Mouse (Mus musculus) forebrain, postnatal 0 days (tissue): ENCODE results near the gene S100a9. TPM values are rescaled to one million over a fixed set of nuclear protein-coding genes. Genes with fewer than 3 reads are reported as not detected.

Experiments
- ATAC-seq: fragments of 200-750 bp; cut with Nextera tagmentation; 2 replicates; pipeline ENCODE4 v1.8.0; 2017; ENCODE audit warnings: mild to moderate bottlenecking, moderate library complexity
- DNase-seq: peaks from one replicate; pipeline ENCODE4 v3.0.0-alpha.2; 2015
- H3K27ac ChIP-seq: fragments of 300-500 bp; sonication (generic); 2 replicates; pipeline ENCODE4 v1.5.1; 2014; ENCODE audit warnings: low read depth, mild to moderate bottlenecking, antibody characterized with exemption, low read length, moderate library complexity, mixed read lengths
- H3K27me3 ChIP-seq: fragments of 300-500 bp; sonication (generic); 2 replicates; pipeline ENCODE4 v1.6.1; 2014; ENCODE audit warnings: mild to moderate bottlenecking, low read length, mixed read lengths; ENCODE audit not compliant: insufficient read depth
- H3K36me3 ChIP-seq: fragments of 300-500 bp; sonication (generic); 2 replicates; pipeline ENCODE4 v1.6.1; 2014; ENCODE audit warnings: mild to moderate bottlenecking, moderate library complexity; ENCODE audit not compliant: insufficient read depth
- H3K4me1 ChIP-seq: fragments of 300-500 bp; sonication (generic); 2 replicates; pipeline ENCODE4 v1.6.1; 2014; ENCODE audit warnings: antibody characterized with exemption; ENCODE audit not compliant: insufficient read depth
- H3K4me2 ChIP-seq: fragments of 300-500 bp; sonication (generic); 2 replicates; pipeline ENCODE4 v1.6.1; 2014; ENCODE audit warnings: low read depth, mild to moderate bottlenecking, moderate library complexity
- H3K4me3 ChIP-seq: fragments of 300-500 bp; sonication (generic); 2 replicates; pipeline ENCODE4 v1.5.1; 2014; ENCODE audit warnings: low read depth, low read length, mixed read lengths
- H3K9ac ChIP-seq: fragments of 300-500 bp; sonication (generic); 2 replicates; pipeline ENCODE4 v1.6.1; 2014; ENCODE audit warnings: mild to moderate bottlenecking
- H3K9me3 ChIP-seq: fragments of 300-500 bp; sonication (generic); 2 replicates; pipeline ENCODE4 v1.6.1; 2016; ENCODE audit warnings: low read length
- CTCF ChIP-seq: sonication (generic); IDR thresholded peaks from 2 replicates; pipeline ENCODE4 v1.5.1; 2016; ENCODE audit warnings: antibody characterized with exemption, control low read depth, low read depth
- WGBS: fragments of 180-500 bp; shearing (Covaris S2); extraction: QIAGEN DNeasy Blood & Tissue Kit; methylation state at CpG from one replicate; pipeline ENCODE4 v1.1.7; 2014; 5-methylcytosine and 5-hydroxymethylcytosine counted together
- polyA plus RNA-seq: library from polyadenylated mRNA; unstranded; fragments of >200 nt; fragmentation: Nextera tagmentation; extraction: Ambion mirVana; gene quantifications from 2 replicates; pipeline ENCODE4 v1.2.1, GENCODE M21; 2015
- total RNA-seq: library from RNA; depleted of rRNA; stranded (reverse); fragments of >200 nt; gene quantifications from 2 replicates; pipeline ENCODE4 v1.2.3, GENCODE M21; 2014; rRNA removed

The S100a9 gene
- total and polyA plus RNA-seq, 2 experiments from 2014 or later, result 0.90 to 3.6 TPM

- Histone ChIP-seq H3K27me3 (peaks cover 4% of the 10 kb centered on the region; the same call in 1 of the 2 replicates), H3K4me2 (no peak overlapping the region), H3K36me3 (no peaks in the 10 kb centered on the region), H3K4me1 (no peaks in the 10 kb centered on the region), H3K9ac (no peak overlapping the region), H3K27ac (no peak overlapping the region), H3K4me3 (no peak overlapping the region), H3K9me3 (no peaks in the 10 kb centered on the region)
- DNase-seq (peak; percentile 89), ATAC-seq (peak; percentile 90)
- peak; percentile 90 for TF ChIP-seq CTCF
- WGBS, result 35% methylated on average over 5 of the region's 5 CpGs
Measured at GRCm38 (mm10) chr3:90652878-90653508, 42.5 kb downstream of the S100a9 start.

- Histone ChIP-seq H3K4me1 (no peaks in the 10 kb centered on the region), H3K27me3 (peaks cover 4% of the 10 kb centered on the region; the same call in 1 of the 2 replicates), H3K36me3 (no peaks in the 10 kb centered on the region), H3K9me3 (no peaks in the 10 kb centered on the region), H3K27ac (no peak overlapping the region), H3K4me2 (no peak overlapping the region), H3K9ac (no peak overlapping the region), H3K4me3 (no peak overlapping the region)
- ATAC-seq (no peak), DNase-seq (no peak)
- TF ChIP-seq CTCF, result no peak
- WGBS, result 92% methylated on average over 2 of the region's 2 CpGs
Measured at GRCm38 (mm10) chr3:90649832-90650231, 45.7 kb downstream of the S100a9 start.

GRCm38 (mm10) chr3:90648981-90649380 is 46.5 kb downstream of the S100a9 start:
- Histone ChIP-seq H3K9ac (no peak overlapping the region), H3K4me1 (no peaks in the 10 kb centered on the region), H3K27me3 (peaks cover 4% of the 10 kb centered on the region; the same call in 1 of the 2 replicates), H3K9me3 (no peaks in the 10 kb centered on the region), H3K4me3 (no peak overlapping the region), H3K27ac (no peak overlapping the region), H3K36me3 (no peaks in the 10 kb centered on the region), H3K4me2 (no peak overlapping the region)
- ATAC-seq (no peak), DNase-seq (no peak)
- TF ChIP-seq CTCF, result no peak

- Histone ChIP-seq H3K36me3 (no peaks in the 10 kb centered on the region), H3K4me1 (no peaks in the 10 kb centered on the region), H3K4me2 (no peak overlapping the region), H3K9ac (no peak overlapping the region), H3K9me3 (no peaks in the 10 kb centered on the region), H3K27me3 (no peaks in the 10 kb centered on the region), H3K4me3 (no peak overlapping the region), H3K27ac (no peak overlapping the region)
- TF ChIP-seq CTCF, result no peak
- ATAC-seq, result no peak
- DNase-seq, result no peak
- WGBS, result 84% methylated on average over 1 of the region's 1 CpGs
Measured at GRCm38 (mm10) chr3:90647291-90647690, 48.2 kb downstream of the S100a9 start.

- Histone ChIP-seq H3K4me3 (no peak overlapping the region), H3K27me3 (no peaks in the 10 kb centered on the region), H3K9ac (no peak overlapping the region), H3K4me1 (no peaks in the 10 kb centered on the region), H3K4me2 (no peak overlapping the region), H3K36me3 (no peaks in the 10 kb centered on the region), H3K27ac (no peak overlapping the region), H3K9me3 (no peaks in the 10 kb centered on the region)
- WGBS, result 54% methylated on average over 3 of the region's 3 CpGs
- TF ChIP-seq CTCF, result peak; percentile 46
- ATAC-seq (no peak), DNase-seq (no peak)
Measured at GRCm38 (mm10) chr3:90644220-90644619, 51.3 kb downstream of the S100a9 start.

Other genes starting within 250 kb of the S100a9 start
- 2.7 and 6.9 TPM in 2 replicates for gene Npr1, start 229.9 kb downstream of the S100a9 start, total RNA-seq
- gene Npr1, start 229.9 kb downstream of the S100a9 start, polyA plus RNA-seq, result 1.7 and 2.1 TPM in 2 replicates
- gene Ilf2, start 219.6 kb downstream of the S100a9 start, total RNA-seq, result 199 and 239 TPM in 2 replicates
- 170 and 191 TPM in 2 replicates for gene Ilf2, start 219.6 kb downstream of the S100a9 start, polyA plus RNA-seq
- 41.4 and 48.2 TPM in 2 replicates for gene Snapin, start 204.7 kb downstream of the S100a9 start, total RNA-seq
- gene Snapin, start 204.7 kb downstream of the S100a9 start, polyA plus RNA-seq, result 79.1 and 80.4 TPM in 2 replicates
- gene Chtop, start 186.2 kb downstream of the S100a9 start, total RNA-seq, result 272 and 302 TPM in 2 replicates
- gene Chtop, start 186.2 kb downstream of the S100a9 start, polyA plus RNA-seq, result 179 and 186 TPM in 2 replicates
- 16.1 and 33.6 TPM in 2 replicates for gene S100a1, start 181.3 kb downstream of the S100a9 start, total RNA-seq
- gene S100a1, start 181.3 kb downstream of the S100a9 start, polyA plus RNA-seq, result 47.0 and 52.8 TPM in 2 replicates
- gene S100a13, start 181.3 kb downstream of the S100a9 start, total RNA-seq, result 8.4 and 11.2 TPM in 2 replicates
- gene S100a13, start 181.3 kb downstream of the S100a9 start, polyA plus RNA-seq, result 16.1 and 20.5 TPM in 2 replicates
- 0.08 TPM in 1 of 2 replicates, not detected in the other for gene S100a14, start 168.9 kb downstream of the S100a9 start, total RNA-seq
- not detected in 2 replicates for gene S100a14, start 168.9 kb downstream of the S100a9 start, polyA plus RNA-seq
- 39.4 and 48.7 TPM in 2 replicates for gene S100a16, start 158.5 kb downstream of the S100a9 start, total RNA-seq
- gene S100a16, start 158.5 kb downstream of the S100a9 start, polyA plus RNA-seq, result 74.4 and 78.6 TPM in 2 replicates
- gene S100a3, start 135.1 kb downstream of the S100a9 start, total RNA-seq, result 0.10 and 0.23 TPM in 2 replicates
- gene S100a3, start 135.1 kb downstream of the S100a9 start, polyA plus RNA-seq, result 0.51 and 0.52 TPM in 2 replicates
- not detected in 2 replicates for gene S100a2, start 105.5 kb downstream of the S100a9 start, total RNA-seq
- not detected in 2 replicates for gene S100a2, start 105.5 kb downstream of the S100a9 start, polyA plus RNA-seq
- gene Gm42674, start 93.8 kb downstream of the S100a9 start, total RNA-seq, result not detected in 2 replicates
- gene Gm42674, start 93.8 kb downstream of the S100a9 start, polyA plus RNA-seq, result not detected in 2 replicates
- gene S100a4, start 92.0 kb downstream of the S100a9 start, total RNA-seq, result 2.8 and 5.9 TPM in 2 replicates
- 2.1 and 2.4 TPM in 2 replicates for gene S100a4, start 92.0 kb downstream of the S100a9 start, polyA plus RNA-seq
- gene S100a5, start 87.2 kb downstream of the S100a9 start, total RNA-seq, result not detected in 2 replicates
- gene S100a5, start 87.2 kb downstream of the S100a9 start, polyA plus RNA-seq, result 0.79 TPM in 1 of 2 replicates, not detected in the other
- gene S100a6, start 82.8 kb downstream of the S100a9 start, total RNA-seq, result 17.9 and 18.1 TPM in 2 replicates
- 34.9 and 40.7 TPM in 2 replicates for gene S100a6, start 82.8 kb downstream of the S100a9 start, polyA plus RNA-seq
- gene S100a7a, start 41.7 kb downstream of the S100a9 start, total RNA-seq, result 0.19 and 0.23 TPM in 2 replicates
- not detected in 2 replicates for gene S100a7a, start 41.7 kb downstream of the S100a9 start, polyA plus RNA-seq
- gene S100a8, start 26.7 kb downstream of the S100a9 start, total RNA-seq, result 6.7 and 15.1 TPM in 2 replicates
- gene S100a8, start 26.7 kb downstream of the S100a9 start, polyA plus RNA-seq, result 4.3 and 13.9 TPM in 2 replicates
- gene Pglyrp4, start 31.2 kb upstream of the S100a9 start, total RNA-seq, result not detected in 2 replicates
- gene Pglyrp4, start 31.2 kb upstream of the S100a9 start, polyA plus RNA-seq, result not detected in 2 replicates
- not detected in 2 replicates for gene Gm5849, start 82.2 kb upstream of the S100a9 start, total RNA-seq
- gene Gm5849, start 82.2 kb upstream of the S100a9 start, polyA plus RNA-seq, result not detected in 2 replicates